Mouse (Mus musculus): ENCODE results near the gene Ajm1. TPM values are rescaled to one million over a fixed set of nuclear protein-coding genes. Genes with fewer than 3 reads are reported as not detected.

Ajm1 gene
- polyA plus RNA-seq, 1 experiment, result 257 TPM

DNA sequence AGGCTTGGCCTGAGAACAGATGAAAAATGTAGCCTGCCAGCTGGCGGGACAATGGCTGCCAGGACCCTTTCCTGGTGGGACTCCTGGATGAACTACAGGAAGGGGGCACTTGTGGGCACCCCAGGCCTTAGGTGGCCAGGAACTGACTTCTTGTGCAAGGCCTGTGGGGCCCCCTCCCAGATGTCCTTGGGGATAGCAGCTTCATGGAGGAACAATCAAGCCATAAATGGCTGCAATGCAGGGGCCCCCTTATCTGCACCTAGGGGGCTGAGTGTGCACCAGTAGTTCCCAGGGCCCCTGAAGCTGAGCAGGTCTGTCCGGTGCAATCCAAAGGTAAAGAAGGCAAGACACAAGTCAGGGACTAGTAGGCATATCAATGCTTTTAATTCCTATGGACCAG lies 8.5 kb downstream of the Ajm1 start:
- Histone ChIP-seq H3K4me3 (replicated peaks; ENCODE audit: insufficient read depth, low read depth, low read length) (no peak overlapping the region), H3K27me3 (ENCODE audit: control insufficient read depth, insufficient read depth, low read length) (no peaks in the 10 kb centered on the region), H3K27ac (ENCODE audit: insufficient read depth, low read length) (peak overlapping the region; percentile 16; the same call in 1 of the 2 replicates), H3K4me1 (ENCODE audit: control insufficient read depth, insufficient read depth, low read length) (peaks cover 33% of the 10 kb centered on the region)
- WGBS, result 60% methylated on average over 2 of the region's 2 CpGs
- no peak for TF ChIP-seq CTCF (IDR thresholded peaks at IDR 0.05; ENCODE audit: borderline replicate concordance, insufficient read depth, low read depth, low read length)
- TF ChIP-seq POLR2A (IDR thresholded peaks at IDR 0.05; ENCODE audit: borderline replicate concordance, insufficient read depth, low read length), result no peak
- DNase-seq, result peak; percentile 18 to 22

GRCm38 (mm10) chr2:25571221-25571620 lies 10.3 kb downstream of the Ajm1 start:
- peaks cover 22% of the 10 kb centered on the region for H3K4me1 ChIP-seq (ENCODE audit: control insufficient read depth, insufficient read depth, low read length)
- no peaks in the 10 kb centered on the region for H3K27me3 ChIP-seq (ENCODE audit: control insufficient read depth, insufficient read depth, low read length)
- TF ChIP-seq CTCF (IDR thresholded peaks at IDR 0.05; ENCODE audit: borderline replicate concordance, insufficient read depth, low read depth, low read length) (no peak), POLR2A (IDR thresholded peaks at IDR 0.05; ENCODE audit: borderline replicate concordance, insufficient read depth, low read length) (no peak)
- no peak overlapping the region for H3K27ac ChIP-seq (ENCODE audit: insufficient read depth, low read length)
- WGBS, result 85% methylated on average over 4 of the region's 4 CpGs
- DNase-seq, result peak in 1 of 2 experiments; percentile 7
- no peak overlapping the region for H3K4me3 ChIP-seq (replicated peaks; ENCODE audit: insufficient read depth, low read depth, low read length)

DNA sequence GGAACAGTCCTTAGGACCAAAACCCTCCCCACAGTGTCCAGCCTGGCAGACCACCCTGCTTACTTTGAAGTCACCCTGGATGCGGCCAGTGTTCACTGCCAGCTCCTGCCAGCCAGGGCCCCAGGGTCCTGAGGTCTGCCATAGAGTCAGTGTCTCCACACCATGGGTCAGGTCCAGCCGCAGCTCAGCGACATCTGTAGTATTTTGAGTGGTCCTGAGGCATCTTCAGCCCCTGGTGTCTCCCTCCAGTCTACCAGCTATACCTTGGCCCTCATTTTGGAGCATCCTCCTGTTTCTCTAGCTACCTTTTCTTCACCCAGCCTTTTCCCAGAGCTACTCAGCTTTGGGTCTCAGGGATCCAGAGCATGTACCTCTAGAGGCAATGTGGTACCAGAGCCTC lies 12.2 kb downstream of the Ajm1 start:
- H3K27me3 ChIP-seq (ENCODE audit: control insufficient read depth, insufficient read depth, low read length), result no peaks in the 10 kb centered on the region

DNA sequence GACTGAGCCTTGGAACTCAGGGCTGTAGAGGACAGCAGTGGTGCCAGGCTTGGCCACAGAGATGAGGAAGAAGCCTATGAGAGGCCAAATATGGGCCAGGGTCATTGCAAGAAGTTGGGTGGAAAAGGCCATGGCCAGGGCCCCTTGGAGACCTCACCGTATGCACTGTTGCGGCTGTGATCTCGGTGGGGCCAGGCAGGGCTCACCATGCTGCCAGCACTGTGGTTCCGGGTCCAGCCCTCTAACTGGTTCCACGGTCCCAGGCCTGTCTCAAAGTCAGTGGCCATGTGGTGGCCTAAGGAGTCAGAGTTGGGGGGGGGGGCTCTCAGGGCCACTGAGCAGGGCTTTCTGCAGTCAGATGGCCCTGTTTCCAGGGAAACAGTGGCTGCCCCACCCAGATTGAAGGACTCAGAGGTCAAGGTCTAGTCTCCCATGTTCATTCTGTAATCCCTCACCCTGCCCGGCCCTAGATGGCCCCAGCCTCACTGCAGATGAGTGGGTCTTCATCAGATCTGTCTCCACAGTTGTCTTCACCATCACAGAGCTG lies 13.0 kb downstream of the Ajm1 start:
- 90% methylated on average over 6 of the region's 6 CpGs for WGBS
- Histone ChIP-seq H3K27me3 (ENCODE audit: control insufficient read depth, insufficient read depth, low read length) (no peaks in the 10 kb centered on the region), H3K4me3 (replicated peaks; ENCODE audit: insufficient read depth, low read depth, low read length) (no peak overlapping the region)

More for the DNA sequence above, 12.2 kb downstream of the Ajm1 start:
- DNase-seq, result no peak
- TF ChIP-seq POLR2A (IDR thresholded peaks at IDR 0.05; ENCODE audit: borderline replicate concordance, insufficient read depth, low read length) (no peak), CTCF (IDR thresholded peaks at IDR 0.05; ENCODE audit: borderline replicate concordance, insufficient read depth, low read depth, low read length) (no peak)
- Histone ChIP-seq H3K4me1 (ENCODE audit: control insufficient read depth, insufficient read depth, low read length) (peaks cover 12% of the 10 kb centered on the region), H3K4me3 (replicated peaks; ENCODE audit: insufficient read depth, low read depth, low read length) (no peak overlapping the region), H3K27ac (ENCODE audit: insufficient read depth, low read length) (no peak overlapping the region)
- 91% methylated on average over 3 of the region's 3 CpGs for WGBS

GRCm38 (mm10) chr2:25566558-25566957 lies 15.0 kb downstream of the Ajm1 start:
- Histone ChIP-seq H3K27ac (ENCODE audit: insufficient read depth, low read length) (no peak overlapping the region), H3K27me3 (ENCODE audit: control insufficient read depth, insufficient read depth, low read length) (no peaks in the 10 kb centered on the region), H3K4me1 (ENCODE audit: control insufficient read depth, insufficient read depth, low read length) (peaks cover 30% of the 10 kb centered on the region), H3K4me3 (replicated peaks; ENCODE audit: insufficient read depth, low read depth, low read length) (no peak overlapping the region)
- peak in 1 of 2 experiments; percentile 18 for DNase-seq
- TF ChIP-seq CTCF (IDR thresholded peaks at IDR 0.05; ENCODE audit: borderline replicate concordance, insufficient read depth, low read depth, low read length), result no peak; the same call in 1 of the 2 replicates
- WGBS, result 50% methylated on average over 6 of the region's 6 CpGs

More for the DNA sequence above, 13.0 kb downstream of the Ajm1 start:
- Histone ChIP-seq H3K27ac (ENCODE audit: insufficient read depth, low read length) (no peak overlapping the region), H3K4me1 (ENCODE audit: control insufficient read depth, insufficient read depth, low read length) (peaks cover 16% of the 10 kb centered on the region)
- no peak for DNase-seq
- TF ChIP-seq CTCF (IDR thresholded peaks at IDR 0.05; ENCODE audit: borderline replicate concordance, insufficient read depth, low read depth, low read length) (no peak), POLR2A (IDR thresholded peaks at IDR 0.05; ENCODE audit: borderline replicate concordance, insufficient read depth, low read length) (no peak)

DNA sequence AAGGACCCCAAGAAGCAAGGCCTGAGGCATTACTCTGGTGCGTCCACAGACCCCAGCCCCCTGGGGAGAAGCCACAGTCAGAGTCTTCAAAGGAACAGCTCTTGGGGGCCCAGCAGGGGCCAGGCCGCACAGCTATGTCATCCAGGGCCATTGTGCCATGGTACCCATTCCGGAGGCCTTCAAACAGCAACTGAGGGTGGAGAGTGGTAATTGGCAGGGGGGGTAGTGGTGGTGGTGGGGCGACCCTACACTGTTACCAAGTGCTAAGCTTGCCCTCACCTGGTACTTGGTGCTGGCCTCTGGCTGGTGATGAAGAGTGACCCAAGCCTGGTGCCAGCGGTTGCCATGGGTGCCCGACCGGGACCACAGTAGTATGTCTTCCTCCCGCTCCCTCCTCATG lies 15.8 kb downstream of the Ajm1 start:
- H3K4me1 ChIP-seq (ENCODE audit: control insufficient read depth, insufficient read depth, low read length), result peaks cover 37% of the 10 kb centered on the region
- TF ChIP-seq POLR2A (IDR thresholded peaks at IDR 0.05; ENCODE audit: borderline replicate concordance, insufficient read depth, low read length), result no peak
- TF ChIP-seq CTCF (IDR thresholded peaks at IDR 0.05; ENCODE audit: borderline replicate concordance, insufficient read depth, low read depth, low read length), result no peak
- no peak overlapping the region for H3K27ac ChIP-seq (ENCODE audit: insufficient read depth, low read length)
- peak; percentile 26 to 29 for DNase-seq
- no peaks in the 10 kb centered on the region for H3K27me3 ChIP-seq (ENCODE audit: control insufficient read depth, insufficient read depth, low read length)
- no peak overlapping the region for H3K4me3 ChIP-seq (replicated peaks; ENCODE audit: insufficient read depth, low read depth, low read length)
- 84% methylated on average over 8 of the region's 8 CpGs for WGBS

- TF ChIP-seq POLR2A (IDR thresholded peaks at IDR 0.05; ENCODE audit: borderline replicate concordance, insufficient read depth, low read length), result peak; percentile 19; the same call in 1 of the 2 replicates
- TF ChIP-seq CTCF (IDR thresholded peaks at IDR 0.05; ENCODE audit: borderline replicate concordance, insufficient read depth, low read depth, low read length), result no peak
- 14% methylated on average over 9 of the region's 9 CpGs for WGBS
Measured at GRCm38 (mm10) chr2:25561946-25562345, 19.6 kb downstream of the Ajm1 start.

GRCm38 (mm10) chr2:25560551-25560950 lies 21.0 kb downstream of the Ajm1 start:
- H3K27ac ChIP-seq (ENCODE audit: insufficient read depth, low read length), result no peak overlapping the region
- 71% methylated on average over 8 of the region's 8 CpGs for WGBS
- no peaks in the 10 kb centered on the region for H3K27me3 ChIP-seq (ENCODE audit: control insufficient read depth, insufficient read depth, low read length)
- DNase-seq, result peak; percentile 22 to 36
- TF ChIP-seq CTCF (IDR thresholded peaks at IDR 0.05; ENCODE audit: borderline replicate concordance, insufficient read depth, low read depth, low read length) (no peak), POLR2A (IDR thresholded peaks at IDR 0.05; ENCODE audit: borderline replicate concordance, insufficient read depth, low read length) (no peak)
- H3K4me3 ChIP-seq (replicated peaks; ENCODE audit: insufficient read depth, low read depth, low read length), result no peak overlapping the region
- peaks cover 39% of the 10 kb centered on the region for H3K4me1 ChIP-seq (ENCODE audit: control insufficient read depth, insufficient read depth, low read length)

More at GRCm38 (mm10) chr2:25561946-25562345, 19.6 kb downstream of the Ajm1 start:
- no peak overlapping the region for H3K4me3 ChIP-seq (replicated peaks; ENCODE audit: insufficient read depth, low read depth, low read length)
- peak; percentile 88 to 90 for DNase-seq
- peak overlapping the region; percentile 80 for H3K27ac ChIP-seq (ENCODE audit: insufficient read depth, low read length)
- no peaks in the 10 kb centered on the region for H3K27me3 ChIP-seq (ENCODE audit: control insufficient read depth, insufficient read depth, low read length)
- peaks cover 41% of the 10 kb centered on the region for H3K4me1 ChIP-seq (ENCODE audit: control insufficient read depth, insufficient read depth, low read length)

Measured in cerebellum, adult 2 months (tissue).